Mouse (Mus musculus): ENCODE results near the gene BC080695.
"Not testable (repeated sequence)": the region's sequence is repeated elsewhere in the genome, so short reads cannot be mapped to it uniquely, and the experiment has no call there.

The BC080695 gene

GRCm38 (mm10) chr4:143551400-143551799 is at the start of gene BC080695, which contains the start of gene Gm13057:
BC080695 (plus strand) TSS chr4:143551700.
Gm13057 (plus strand) TSS chr4:143551709.
- not testable (repeated sequence) for DNase-seq (ENCODE audit: low spot score in 2 of 2)

GRCm38 (mm10) chr4:143511043-143511442 is 40.5 kb upstream of the BC080695 start, which contains the start of gene Gm13043:
Gm13043 (plus strand) TSS chr4:143511343.
- DNase-seq (ENCODE audit: low spot score in 2 of 2) = no peak

GRCm38 (mm10) chr4:143535654-143536053 is 15.8 kb upstream of the BC080695 start, which contains the start of gene Gm13040:
Gm13040 (plus strand) TSS chr4:143535954.
- DNase-seq (ENCODE audit: low spot score in 2 of 2) = not testable (repeated sequence)

- not testable (repeated sequence) for DNase-seq (ENCODE audit: low spot score in 2 of 2)
Measured at GRCm38 (mm10) chr4:143611927-143612326, 60.4 kb downstream of the BC080695 start.

GRCm38 (mm10) chr4:143614703-143615102 is 63.2 kb downstream of the BC080695 start, which contains the start of gene Gm13083:
Gm13083 (plus strand) TSS chr4:143615003.
- not testable (repeated sequence) for DNase-seq (ENCODE audit: low spot score in 2 of 2)

- DNase-seq (ENCODE audit: low spot score in 2 of 2) = not testable (repeated sequence)
Measured at GRCm38 (mm10) chr4:143618101-143618500, 66.6 kb downstream of the BC080695 start.
